Mouse (Mus musculus) C2C12 (cell line): Measurements from ENCODE around the gene Lpp.

Experiments used
- CEBPB ChIP-seq: IDR thresholded peaks from one replicate; pipeline ENCODE4 v1.6.1; 2011; ENCODE audit warnings: low read depth, mild to moderate bottlenecking, control low read depth, moderate library complexity
- CTCF ChIP-seq: IDR thresholded peaks from one replicate; pipeline ENCODE4 v1.5.1; 2011; ENCODE audit not compliant: control insufficient read depth, insufficient read depth, insufficient read length
- MAX ChIP-seq: IDR thresholded peaks from one replicate; pipeline ENCODE4 v1.6.1; 2011; ENCODE audit warnings: mild to moderate bottlenecking, control low read depth
- MYOD1 ChIP-seq: IDR thresholded peaks from one replicate; pipeline ENCODE4 v1.6.1; 2011; ENCODE audit warnings: low read depth; ENCODE audit not compliant: control insufficient read depth, insufficient read length
- MYOG ChIP-seq: IDR thresholded peaks from one replicate; pipeline ENCODE4 v1.6.1; 2011; ENCODE audit not compliant: control insufficient read depth, insufficient read length; ENCODE audit errors: extremely low read depth
- USF1 ChIP-seq: IDR thresholded peaks from one replicate; pipeline ENCODE4 v1.6.1; 2011; ENCODE audit warnings: low read depth, mild to moderate bottlenecking, control low read depth, moderate library complexity

- TF ChIP-seq CTCF (no peak), USF1 (no peak), MYOD1 (no peak), MAX (no peak), MYOG (no peak), CEBPB (no peak)
These were observed 98.1 kb downstream of the Lpp start for GRCm38 (mm10) chr16:24491486-24491758.
